Mouse (Mus musculus): Measurements from ENCODE around the gene Gm49387. TPM values are rescaled to one million over a fixed set of nuclear protein-coding genes. Genes with fewer than 3 reads are reported as not detected.

Gene Gm49387
- polyA plus RNA-seq, 1 experiment from 2014 or later: 0.94 TPM

DNA sequence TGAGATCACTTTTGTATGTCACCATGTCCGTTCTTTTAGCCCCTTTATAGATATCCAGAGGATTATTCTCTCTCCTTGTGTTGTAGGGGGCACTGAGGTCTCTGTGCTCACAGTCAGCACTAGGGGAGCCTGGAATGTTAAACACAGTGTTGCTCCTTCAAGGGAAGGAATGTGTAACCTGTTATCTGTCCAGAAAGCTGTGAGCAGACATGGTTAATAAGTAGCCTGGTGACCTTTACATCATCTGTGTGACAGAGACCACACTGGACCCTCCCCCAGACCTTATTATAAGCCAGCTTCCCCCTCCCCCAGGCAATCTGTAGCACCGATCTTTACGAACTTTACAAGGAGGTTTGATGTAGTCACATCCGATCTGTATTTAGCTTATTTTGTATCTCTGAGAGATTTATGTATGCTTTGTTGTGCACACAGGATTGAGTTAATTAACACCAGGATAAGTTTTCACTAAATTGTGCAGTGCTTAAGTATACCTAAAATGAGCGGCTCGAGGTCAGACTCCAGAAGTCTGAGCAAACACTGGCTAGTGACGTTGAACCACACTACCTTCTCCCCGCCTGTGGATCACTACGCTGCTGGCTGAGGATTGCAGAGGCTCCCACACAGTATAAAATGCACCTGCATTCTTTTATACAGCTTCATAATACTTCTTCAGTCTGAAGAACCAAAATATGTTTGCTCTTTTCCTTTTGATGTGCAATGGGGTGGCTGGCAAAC, 75.0 kb downstream of the Gm49387 start:
- Histone ChIP-seq H3K4me3 (ENCODE audit: low read depth, low read length) (no peak overlapping the region), H3K27ac (ENCODE audit: low read depth, low read length) (no peak overlapping the region), H3K4me1 (replicated peaks; ENCODE audit: control insufficient read depth, insufficient read depth, low read length) (no peaks in the 10 kb centered on the region), H3K27me3 (replicated peaks; ENCODE audit: control insufficient read depth, insufficient read depth, low read length) (no peaks in the 10 kb centered on the region), H3K4me2 (replicated peaks; ENCODE audit: low read depth) (no peak overlapping the region), H3K9me3 (ENCODE audit: control insufficient read depth) (no peaks in the 10 kb centered on the region), H3K36me3 (ENCODE audit: control insufficient read depth, insufficient read depth) (no peaks in the 10 kb centered on the region), H3K9ac (ENCODE audit: low read depth, low read length) (no peak overlapping the region)
- ATAC-seq: no peak
- 34% methylated on average over 9 of the region's 9 CpGs for WGBS
- no peak for TF ChIP-seq CTCF (IDR thresholded peaks at IDR 0.05; ENCODE audit: low read depth)

DNA sequence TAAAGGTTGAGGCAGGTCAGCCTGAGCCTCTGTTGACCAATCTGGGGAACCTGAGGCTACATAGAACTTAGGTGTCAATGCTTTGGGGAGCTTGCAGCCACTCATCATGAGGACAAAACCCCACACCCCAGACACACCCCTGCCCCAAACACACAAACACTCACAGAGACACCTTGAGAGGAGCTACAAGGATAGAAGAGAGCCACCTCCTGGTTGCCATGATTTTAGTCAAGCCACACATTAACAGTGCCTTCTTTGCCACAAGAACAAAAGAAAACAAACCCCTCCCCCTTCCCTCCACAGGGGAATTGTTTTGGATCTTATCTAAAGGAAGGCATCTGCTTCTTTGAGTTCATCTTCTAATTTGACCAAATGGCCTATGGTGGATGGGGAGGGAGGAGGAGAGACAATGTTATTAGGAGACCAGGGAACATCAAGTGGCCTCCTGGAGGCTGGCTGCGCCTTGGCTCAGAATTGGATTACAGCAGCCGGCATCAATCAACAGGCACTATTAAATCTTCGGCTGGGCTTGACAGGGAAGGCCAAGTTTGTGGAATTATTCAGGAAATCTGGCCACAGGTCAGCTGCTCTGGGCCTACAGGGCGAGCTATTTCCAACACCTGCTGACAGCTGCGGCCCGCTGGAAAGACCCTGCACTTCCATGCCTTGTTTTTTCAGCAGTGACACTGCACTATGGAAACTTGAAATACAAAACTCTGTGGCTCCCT, 76.1 kb downstream of the Gm49387 start:
- Histone ChIP-seq H3K4me3 (ENCODE audit: low read depth, low read length) (no peak overlapping the region), H3K4me2 (replicated peaks; ENCODE audit: low read depth) (no peak overlapping the region), H3K36me3 (ENCODE audit: control insufficient read depth, insufficient read depth) (no peaks in the 10 kb centered on the region), H3K9ac (ENCODE audit: low read depth, low read length) (no peak overlapping the region), H3K27ac (ENCODE audit: low read depth, low read length) (no peak overlapping the region), H3K9me3 (ENCODE audit: control insufficient read depth) (no peaks in the 10 kb centered on the region), H3K27me3 (replicated peaks; ENCODE audit: control insufficient read depth, insufficient read depth, low read length) (no peaks in the 10 kb centered on the region), H3K4me1 (replicated peaks; ENCODE audit: control insufficient read depth, insufficient read depth, low read length) (no peaks in the 10 kb centered on the region)
- no peak for ATAC-seq
- peak; percentile 45 for TF ChIP-seq CTCF (IDR thresholded peaks at IDR 0.05; ENCODE audit: low read depth)
- WGBS: 33% methylated on average over 6 of the region's 6 CpGs

DNA sequence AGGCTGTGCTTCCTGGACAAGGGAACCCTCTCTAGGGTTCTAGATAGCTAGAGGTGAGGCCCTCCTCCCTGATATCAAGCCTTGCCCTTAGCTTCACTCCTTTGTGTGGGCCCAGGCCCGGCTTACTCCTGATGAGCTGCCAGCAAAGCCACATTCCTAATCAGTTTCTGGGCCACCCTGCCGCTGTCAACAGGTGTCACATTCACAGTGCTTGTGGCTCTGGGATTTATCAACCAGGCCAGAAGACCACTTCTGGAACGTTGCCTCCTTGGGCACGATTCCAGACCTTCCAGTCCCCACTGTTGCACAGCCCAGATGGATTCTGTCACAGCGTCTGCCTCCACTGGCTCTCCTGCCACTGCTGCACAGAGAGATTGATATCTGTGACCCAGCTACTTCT, 79.8 kb downstream of the Gm49387 start:
- no peaks in the 10 kb centered on the region for H3K36me3 ChIP-seq (ENCODE audit: control insufficient read depth, insufficient read depth)
- TF ChIP-seq CTCF (IDR thresholded peaks at IDR 0.05; ENCODE audit: low read depth): no peak
- 30% methylated on average over 5 of the region's 5 CpGs for WGBS
- no peak overlapping the region for H3K4me2 ChIP-seq (replicated peaks; ENCODE audit: low read depth)
- no peaks in the 10 kb centered on the region for H3K27me3 ChIP-seq (replicated peaks; ENCODE audit: control insufficient read depth, insufficient read depth, low read length)
- H3K4me3 ChIP-seq (ENCODE audit: low read depth, low read length): no peak overlapping the region
- H3K9ac ChIP-seq (ENCODE audit: low read depth, low read length): no peak overlapping the region
- no peaks in the 10 kb centered on the region for H3K9me3 ChIP-seq (ENCODE audit: control insufficient read depth)
- no peak for ATAC-seq
- H3K4me1 ChIP-seq (replicated peaks; ENCODE audit: control insufficient read depth, insufficient read depth, low read length): no peaks in the 10 kb centered on the region
- H3K27ac ChIP-seq (ENCODE audit: low read depth, low read length): no peak overlapping the region

DNA sequence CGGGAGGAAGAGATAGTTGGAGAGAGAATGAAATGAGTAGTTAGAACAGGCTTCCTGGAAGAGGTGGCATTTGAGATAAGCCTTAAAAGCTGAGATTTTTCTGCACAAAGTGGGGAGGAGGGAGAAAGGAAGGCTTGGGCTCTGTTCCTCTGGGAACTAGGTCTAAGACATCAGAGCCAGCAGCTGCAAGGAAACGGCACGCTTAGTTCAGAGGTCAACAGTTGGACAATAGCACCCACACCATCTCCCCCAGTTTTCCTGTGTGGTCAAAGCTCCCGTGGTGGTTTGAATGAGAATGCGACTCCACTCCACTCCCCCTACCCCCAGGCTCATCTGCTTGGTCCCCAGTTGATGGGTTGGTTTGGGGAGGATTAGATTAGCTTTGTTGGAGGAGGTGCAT, 81.5 kb downstream of the Gm49387 start:
- no peak overlapping the region for H3K4me2 ChIP-seq (replicated peaks; ENCODE audit: low read depth)
- no peak overlapping the region for H3K27ac ChIP-seq (ENCODE audit: low read depth, low read length)
- no peak overlapping the region for H3K4me3 ChIP-seq (ENCODE audit: low read depth, low read length)
- no peak for TF ChIP-seq CTCF (IDR thresholded peaks at IDR 0.05; ENCODE audit: low read depth)
- no peaks in the 10 kb centered on the region for H3K9me3 ChIP-seq (ENCODE audit: control insufficient read depth)
- no peaks in the 10 kb centered on the region for H3K27me3 ChIP-seq (replicated peaks; ENCODE audit: control insufficient read depth, insufficient read depth, low read length)
- WGBS: 81% methylated on average over 5 of the region's 5 CpGs
- H3K4me1 ChIP-seq (replicated peaks; ENCODE audit: control insufficient read depth, insufficient read depth, low read length): no peaks in the 10 kb centered on the region
- H3K9ac ChIP-seq (ENCODE audit: low read depth, low read length): no peak overlapping the region
- no peak for ATAC-seq
- H3K36me3 ChIP-seq (ENCODE audit: control insufficient read depth, insufficient read depth): no peaks in the 10 kb centered on the region

DNA sequence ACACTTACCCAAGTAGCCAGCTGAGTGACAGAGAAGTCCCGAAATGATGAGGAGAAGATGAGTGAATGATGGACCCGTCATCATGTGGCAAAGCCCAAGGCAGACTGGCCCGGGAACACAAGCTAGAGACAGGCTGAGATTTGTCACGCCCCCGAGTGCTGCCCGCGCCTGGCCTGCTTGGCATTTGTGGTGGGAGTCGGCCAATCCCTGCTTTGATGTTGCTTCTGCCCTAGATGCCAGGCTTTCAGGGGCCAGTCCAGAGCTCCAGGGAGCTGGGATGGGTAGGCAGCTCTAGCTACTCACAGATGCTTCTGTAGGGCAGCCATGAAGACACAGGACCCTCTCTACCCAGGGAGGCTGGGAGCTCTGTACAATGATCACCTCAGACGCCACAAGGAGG, 82.9 kb downstream of the Gm49387 start:
- WGBS: 74% methylated on average over 9 of the region's 9 CpGs
- no peak for ATAC-seq

DNA sequence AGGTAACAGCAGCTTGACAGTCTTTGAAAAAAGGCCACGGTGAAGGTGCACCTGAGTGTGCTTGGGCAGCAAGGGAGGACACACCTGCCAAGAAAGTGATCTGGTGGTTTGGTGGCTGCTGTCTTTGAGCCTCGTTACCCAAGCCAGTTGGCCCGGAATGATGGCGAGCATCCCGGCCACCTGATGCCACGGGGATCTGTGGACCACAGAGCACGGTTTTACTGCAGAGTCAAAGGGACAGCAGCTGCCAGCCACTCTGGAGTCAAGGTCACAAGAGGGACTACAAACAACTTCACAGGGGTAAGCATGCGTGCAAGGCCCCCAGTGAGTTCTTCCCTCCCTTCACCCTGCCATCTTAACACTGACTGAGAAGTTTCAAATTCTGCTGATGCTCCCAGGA, 83.4 kb downstream of the Gm49387 start:
- H3K36me3 ChIP-seq (ENCODE audit: control insufficient read depth, insufficient read depth): no peaks in the 10 kb centered on the region
- H3K9me3 ChIP-seq (ENCODE audit: control insufficient read depth): no peaks in the 10 kb centered on the region
- no peak overlapping the region for H3K4me2 ChIP-seq (replicated peaks; ENCODE audit: low read depth)
- ATAC-seq: no peak
- no peak overlapping the region for H3K9ac ChIP-seq (ENCODE audit: low read depth, low read length)
- TF ChIP-seq CTCF (IDR thresholded peaks at IDR 0.05; ENCODE audit: low read depth): no peak
- no peaks in the 10 kb centered on the region for H3K4me1 ChIP-seq (replicated peaks; ENCODE audit: control insufficient read depth, insufficient read depth, low read length)
- no peak overlapping the region for H3K27ac ChIP-seq (ENCODE audit: low read depth, low read length)
- no peak overlapping the region for H3K4me3 ChIP-seq (ENCODE audit: low read depth, low read length)
- no peaks in the 10 kb centered on the region for H3K27me3 ChIP-seq (replicated peaks; ENCODE audit: control insufficient read depth, insufficient read depth, low read length)
- WGBS: 84% methylated on average over 8 of the region's 8 CpGs

More for the DNA sequence above, 82.9 kb downstream of the Gm49387 start:
- Histone ChIP-seq H3K27ac (ENCODE audit: low read depth, low read length) (no peak overlapping the region), H3K9me3 (ENCODE audit: control insufficient read depth) (no peaks in the 10 kb centered on the region), H3K36me3 (ENCODE audit: control insufficient read depth, insufficient read depth) (no peaks in the 10 kb centered on the region), H3K27me3 (replicated peaks; ENCODE audit: control insufficient read depth, insufficient read depth, low read length) (no peaks in the 10 kb centered on the region), H3K9ac (ENCODE audit: low read depth, low read length) (no peak overlapping the region), H3K4me2 (replicated peaks; ENCODE audit: low read depth) (no peak overlapping the region), H3K4me3 (ENCODE audit: low read depth, low read length) (no peak overlapping the region), H3K4me1 (replicated peaks; ENCODE audit: control insufficient read depth, insufficient read depth, low read length) (no peaks in the 10 kb centered on the region)
- no peak for TF ChIP-seq CTCF (IDR thresholded peaks at IDR 0.05; ENCODE audit: low read depth)

Data from intestine, postnatal 0 days (tissue).